Mouse (Mus musculus): ENCODE measurements at regions not wholly inside any gene's neighbourhood (a gene's known extent, or its start where the extent isn't known, plus 50 kb on each side); places are given as distances from the start of the nearest gene placed in this dataset.

DNA sequence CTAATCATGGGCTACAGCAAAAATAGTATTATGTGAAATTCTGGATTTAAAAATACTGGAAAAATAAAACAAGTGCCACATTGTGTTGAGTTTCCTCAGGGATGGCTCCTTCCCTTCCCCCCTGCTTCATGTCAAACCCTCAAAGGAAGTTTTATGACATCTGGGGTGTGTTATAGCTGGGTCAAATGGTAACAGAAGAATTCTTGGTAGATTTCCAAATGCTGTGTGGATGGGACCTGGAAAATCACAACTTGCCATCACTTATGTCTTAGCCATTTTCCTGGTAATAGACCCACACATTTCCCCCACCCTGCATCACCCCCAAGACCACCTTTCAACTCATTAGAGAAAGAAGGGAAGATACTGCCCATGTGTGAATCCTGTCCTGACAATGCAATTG is 371.5 kb downstream of the Nuf2 start:
- TF ChIP-seq POLR2A (IDR thresholded peaks at IDR 0.05; ENCODE audit: extremely low read depth, insufficient read depth, low read length) (no peak), CTCF (IDR thresholded peaks at IDR 0.05; ENCODE audit: extremely low read depth, insufficient read depth, low read length) (no peak)
